Mouse (Mus musculus) intestine, embryonic 16.5 days (tissue): ENCODE measurements at regions not wholly inside any gene's neighbourhood (a gene's known extent, or its start where the extent isn't known, plus 50 kb on each side); places are given as distances from the start of the nearest gene placed in this dataset.

Source experiments
- ATAC-seq: fragments of 200-750 bp; cut with Nextera tagmentation; 2 replicates; pipeline ENCODE4 v1.8.0; 2017; ENCODE audit warnings: moderate TSS enrichment, moderate library complexity
- H3K27ac ChIP-seq: fragments of 300-500 bp; sonication (generic); 2 replicates; pipeline ENCODE4 v1.5.1; 2014; ENCODE audit warnings: mild to moderate bottlenecking, low read length
- H3K27me3 ChIP-seq: fragments of 300-500 bp; sonication (generic); replicated peaks from 2 replicates; pipeline ENCODE4 v1.6.1; 2014; ENCODE audit warnings: low read length, control low read depth, mixed read lengths; ENCODE audit not compliant: control insufficient read depth, insufficient read depth
- H3K36me3 ChIP-seq: fragments of 300-500 bp; sonication (generic); 2 replicates; pipeline ENCODE4 v1.6.1; 2014; ENCODE audit warnings: low read length, control low read depth; ENCODE audit not compliant: control insufficient read depth, insufficient read depth
- H3K4me1 ChIP-seq: fragments of 300-500 bp; sonication (generic); 2 replicates; pipeline ENCODE4 v1.6.1; 2014; ENCODE audit warnings: low read length, control low read depth, mixed read lengths; ENCODE audit not compliant: control insufficient read depth, insufficient read depth
- H3K4me2 ChIP-seq: fragments of 300-500 bp; sonication (generic); 2 replicates; pipeline ENCODE4 v1.6.1; 2014; ENCODE audit warnings: low read depth, low read length, control low read depth
- H3K4me3 ChIP-seq: fragments of 300-500 bp; sonication (generic); 2 replicates; pipeline ENCODE4 v1.5.1; 2014; ENCODE audit warnings: mild to moderate bottlenecking, low read length
- H3K9ac ChIP-seq: fragments of 300-500 bp; sonication (generic); 2 replicates; pipeline ENCODE4 v1.6.1; 2014; ENCODE audit warnings: low read depth, low read length
- H3K9me3 ChIP-seq: fragments of 300-500 bp; sonication (generic); 2 replicates; pipeline ENCODE4 v1.6.1; 2016; ENCODE audit warnings: low read length, control low read depth; ENCODE audit not compliant: control insufficient read depth
- WGBS: fragments of 180-500 bp; shearing (Covaris S2); extraction: QIAGEN DNeasy Blood & Tissue Kit; methylation state at CpG from one replicate; pipeline ENCODE4 v1.1.7; 2014; 5-methylcytosine and 5-hydroxymethylcytosine counted together

DNA sequence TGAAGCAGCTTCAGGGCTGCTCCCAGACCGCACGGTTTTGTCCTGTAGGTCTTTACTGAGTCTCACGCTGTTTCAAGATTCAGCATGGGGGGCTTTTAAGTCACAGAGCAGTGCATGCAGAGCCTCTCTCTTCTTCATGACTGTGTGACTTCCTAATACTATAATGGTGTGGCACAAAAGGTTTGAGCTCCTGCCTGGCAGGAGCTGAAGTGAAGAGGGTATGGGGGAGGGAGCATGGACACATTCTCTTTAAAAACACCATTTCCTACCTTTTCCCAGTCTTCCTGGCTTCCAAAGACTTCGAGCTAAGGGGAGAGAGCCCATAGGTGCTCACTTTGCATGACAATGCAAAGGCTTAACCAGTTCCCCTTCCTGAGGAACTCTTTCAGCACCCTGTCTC lies 934.9 kb upstream of the Gm5150 start:
- 19% methylated on average over 4 of the region's 4 CpGs for WGBS
- no peak for ATAC-seq
- Histone ChIP-seq H3K4me2 (no peak overlapping the region), H3K4me1 (no peaks in the 10 kb centered on the region), H3K9me3 (no peaks in the 10 kb centered on the region), H3K27ac (no peak overlapping the region), H3K9ac (no peak overlapping the region), H3K36me3 (no peaks in the 10 kb centered on the region), H3K27me3 (no peaks in the 10 kb centered on the region), H3K4me3 (no peak overlapping the region)

DNA sequence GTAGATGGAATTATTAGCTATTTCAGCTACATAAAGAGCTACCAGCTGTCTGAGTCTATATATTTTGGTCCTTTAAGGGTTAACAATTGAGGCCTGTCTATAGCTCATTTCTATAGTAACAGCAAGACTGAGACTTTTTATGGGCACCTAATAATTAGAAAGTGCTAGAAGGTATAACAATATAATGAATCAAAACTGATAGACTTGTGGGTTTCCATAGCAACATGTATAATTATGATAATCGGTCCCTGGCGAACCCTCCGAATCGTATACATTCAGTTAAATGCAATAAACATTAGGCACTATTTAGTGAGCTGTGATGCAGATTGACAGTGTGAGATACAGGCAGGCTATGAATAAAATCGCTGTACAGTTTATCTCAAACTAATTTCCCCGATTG lies 933.3 kb upstream of the Gm5150 start:
- H3K27ac ChIP-seq = no peak overlapping the region
- H3K36me3 ChIP-seq = no peaks in the 10 kb centered on the region
- no peaks in the 10 kb centered on the region for H3K27me3 ChIP-seq
- no peak overlapping the region for H3K9ac ChIP-seq
- no peak for ATAC-seq
- no peaks in the 10 kb centered on the region for H3K9me3 ChIP-seq
- H3K4me2 ChIP-seq = no peak overlapping the region
- 85% methylated on average over 6 of the region's 6 CpGs for WGBS
- H3K4me3 ChIP-seq = no peak overlapping the region
- no peaks in the 10 kb centered on the region for H3K4me1 ChIP-seq

DNA sequence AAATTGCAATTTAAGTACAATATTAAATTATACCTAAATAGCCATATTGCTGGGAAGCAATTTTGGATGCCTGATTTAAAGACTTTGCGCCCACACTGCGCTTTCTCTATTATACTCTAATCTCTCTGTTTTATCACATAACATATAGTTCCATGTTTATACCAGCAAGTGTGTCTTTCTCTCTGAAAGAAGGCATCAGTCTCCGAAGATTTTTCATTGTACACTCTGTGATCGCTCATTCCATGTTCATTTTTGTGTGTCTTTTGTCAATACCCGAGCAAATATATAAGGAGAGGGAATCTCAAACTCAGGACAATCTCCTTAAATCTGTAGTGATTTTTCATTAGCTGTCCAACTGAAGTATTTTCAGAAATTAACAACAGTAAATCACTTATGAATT lies 932.9 kb upstream of the Gm5150 start:
- no peak for ATAC-seq
- H3K36me3 ChIP-seq = no peaks in the 10 kb centered on the region
- H3K27me3 ChIP-seq = no peaks in the 10 kb centered on the region
- H3K27ac ChIP-seq = no peak overlapping the region
- no peak overlapping the region for H3K4me2 ChIP-seq
- no peaks in the 10 kb centered on the region for H3K4me1 ChIP-seq
- no peak overlapping the region for H3K4me3 ChIP-seq
- H3K9me3 ChIP-seq = no peaks in the 10 kb centered on the region
- no peak overlapping the region for H3K9ac ChIP-seq
- 84% methylated on average over 5 of the region's 5 CpGs for WGBS

DNA sequence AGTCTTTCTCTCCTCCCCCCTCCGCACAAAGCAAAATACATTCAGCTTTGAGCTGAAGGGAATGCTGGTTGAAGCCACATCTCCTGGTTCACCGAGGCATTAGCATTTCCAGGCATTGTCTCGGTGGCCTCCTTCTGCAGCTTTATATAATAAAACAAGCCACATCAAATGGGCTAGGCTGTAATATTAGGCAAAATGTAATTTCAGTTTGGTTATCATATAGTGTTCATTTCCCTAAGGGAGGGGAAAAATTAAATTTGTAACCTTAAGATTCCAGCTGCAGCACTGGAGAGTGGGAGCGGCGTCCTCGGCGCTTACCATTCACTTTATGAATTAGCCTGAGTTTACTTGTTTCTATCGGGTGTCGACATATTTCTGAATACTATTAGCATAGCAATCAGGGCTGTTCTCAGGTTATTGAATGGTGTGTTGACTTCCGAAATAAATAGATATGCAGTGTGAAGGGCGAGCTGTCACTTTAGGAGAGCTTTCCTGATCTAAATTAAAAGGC lies 932.3 kb upstream of the Gm5150 start:
- no peaks in the 10 kb centered on the region for H3K9me3 ChIP-seq
- WGBS = 69% methylated on average over 11 of the region's 11 CpGs
- no peak overlapping the region for H3K4me3 ChIP-seq
- no peak for ATAC-seq
- no peak overlapping the region for H3K4me2 ChIP-seq
- no peak overlapping the region for H3K9ac ChIP-seq
- no peaks in the 10 kb centered on the region for H3K36me3 ChIP-seq
- no peaks in the 10 kb centered on the region for H3K27me3 ChIP-seq
- no peak overlapping the region for H3K27ac ChIP-seq
- H3K4me1 ChIP-seq = no peaks in the 10 kb centered on the region

DNA sequence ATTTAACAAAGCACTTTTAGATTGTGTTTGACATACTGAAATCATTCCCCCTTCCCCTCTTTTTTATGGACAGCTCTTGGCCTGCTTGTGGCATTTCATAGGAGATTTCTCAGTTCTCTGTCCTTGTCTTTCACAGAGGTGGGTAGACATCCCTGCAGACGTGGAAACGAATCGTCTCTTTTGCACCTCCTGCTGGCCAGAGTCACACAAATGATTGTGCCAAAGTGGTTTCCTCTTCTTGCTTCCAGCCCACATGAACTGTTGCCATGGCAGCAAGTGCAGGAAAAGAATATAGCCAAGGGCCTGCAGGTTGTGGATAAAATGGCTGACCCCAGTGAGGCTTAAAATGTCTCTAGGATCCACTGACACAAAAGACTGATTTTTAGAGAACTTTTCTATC lies 924.1 kb upstream of the Gm5150 start:
- Histone ChIP-seq H3K4me2 (no peak overlapping the region), H3K36me3 (no peaks in the 10 kb centered on the region), H3K4me1 (no peaks in the 10 kb centered on the region), H3K9ac (no peak overlapping the region), H3K9me3 (no peaks in the 10 kb centered on the region), H3K27me3 (no peaks in the 10 kb centered on the region), H3K27ac (no peak overlapping the region), H3K4me3 (no peak overlapping the region)
- 70% methylated on average over 3 of the region's 3 CpGs for WGBS
- no peak for ATAC-seq

DNA sequence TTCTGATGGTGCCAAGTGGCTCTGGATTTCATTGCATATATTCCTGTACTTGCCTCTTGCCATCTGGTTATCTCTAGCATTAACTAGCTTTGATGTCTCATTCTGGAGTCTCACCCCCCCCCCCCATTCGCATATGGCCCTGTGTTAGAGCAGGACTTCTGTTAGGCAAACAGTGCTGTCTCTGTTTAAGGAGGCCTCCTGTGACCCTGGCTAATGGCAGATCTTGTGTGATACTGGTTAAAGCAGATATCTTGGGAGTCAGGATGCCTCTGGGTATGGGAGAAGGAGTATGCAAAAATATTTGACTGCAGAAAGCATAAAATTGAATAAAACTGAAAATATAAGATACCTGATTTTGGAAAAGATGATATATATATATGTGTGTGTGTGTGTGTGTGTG lies 923.6 kb upstream of the Gm5150 start:
- Histone ChIP-seq H3K9ac (no peak overlapping the region), H3K4me3 (no peak overlapping the region), H3K27ac (no peak overlapping the region), H3K4me2 (no peak overlapping the region), H3K9me3 (no peaks in the 10 kb centered on the region), H3K4me1 (no peaks in the 10 kb centered on the region), H3K27me3 (no peaks in the 10 kb centered on the region), H3K36me3 (no peaks in the 10 kb centered on the region)
- WGBS = 60% methylated on average over 1 of the region's 1 CpGs
- ATAC-seq = no peak

DNA sequence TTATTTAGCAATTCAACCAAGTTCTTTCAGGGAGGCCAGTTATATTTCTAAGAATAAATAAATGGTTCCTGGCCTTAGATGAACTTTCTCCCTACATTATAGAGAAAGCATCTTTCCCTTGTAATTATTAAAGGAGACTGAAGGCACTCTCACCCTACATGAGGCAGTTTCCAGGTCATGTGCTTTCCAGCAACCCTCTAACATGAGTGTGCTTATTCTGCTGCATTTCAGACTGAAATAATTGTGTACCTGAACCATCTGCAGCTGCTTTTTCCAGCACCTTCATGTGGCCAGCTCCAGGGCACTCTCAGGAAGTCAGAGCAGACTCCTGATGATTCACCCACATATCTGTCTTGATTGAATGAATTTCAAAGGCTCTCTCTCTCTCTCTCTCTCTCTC lies 917.8 kb upstream of the Gm5150 start:
- H3K9ac ChIP-seq = no peak overlapping the region
- no peak for ATAC-seq

DNA sequence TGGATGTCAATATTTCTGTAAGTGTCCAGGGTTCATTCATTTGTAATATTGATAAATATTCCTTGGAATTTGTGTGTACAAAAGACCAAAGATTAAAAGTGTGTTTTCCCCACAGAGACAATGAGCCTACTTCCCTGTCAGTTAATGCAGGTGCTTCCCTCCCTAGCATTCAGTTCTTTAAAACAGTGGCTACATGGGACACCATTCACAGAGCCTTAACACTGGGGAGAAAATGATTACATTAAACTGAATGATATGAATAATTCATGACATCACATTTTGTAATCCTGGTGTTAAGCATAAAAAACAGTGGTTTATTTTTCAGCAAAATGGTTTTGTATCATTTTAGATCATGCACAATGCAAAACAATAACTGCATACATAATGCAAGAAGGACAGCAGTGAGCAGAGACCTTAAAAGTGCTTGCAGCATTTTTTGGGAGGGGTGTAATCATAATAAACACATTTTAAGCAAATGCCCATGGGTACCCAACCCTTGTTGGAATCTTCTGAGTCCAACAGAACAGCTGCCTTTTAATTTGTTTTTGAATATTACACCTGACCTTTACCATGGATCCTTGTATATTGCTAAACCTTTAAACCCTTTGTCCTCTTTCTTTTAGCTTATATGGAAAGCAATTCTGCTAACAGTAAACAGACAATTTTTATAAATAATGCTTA lies 917.1 kb upstream of the Gm5150 start:
- ATAC-seq = no peak
- no peak overlapping the region for H3K4me2 ChIP-seq
- no peaks in the 10 kb centered on the region for H3K27me3 ChIP-seq
- no peaks in the 10 kb centered on the region for H3K36me3 ChIP-seq
- no peaks in the 10 kb centered on the region for H3K4me1 ChIP-seq
- H3K9ac ChIP-seq = no peak overlapping the region
- H3K27ac ChIP-seq = no peak overlapping the region
- no peaks in the 10 kb centered on the region for H3K9me3 ChIP-seq
- no peak overlapping the region for H3K4me3 ChIP-seq

More for the DNA sequence above, 917.8 kb upstream of the Gm5150 start:
- Histone ChIP-seq H3K4me1 (no peaks in the 10 kb centered on the region), H3K9me3 (no peaks in the 10 kb centered on the region), H3K36me3 (no peaks in the 10 kb centered on the region), H3K27ac (no peak overlapping the region), H3K27me3 (no peaks in the 10 kb centered on the region), H3K4me2 (no peak overlapping the region), H3K4me3 (no peak overlapping the region)

DNA sequence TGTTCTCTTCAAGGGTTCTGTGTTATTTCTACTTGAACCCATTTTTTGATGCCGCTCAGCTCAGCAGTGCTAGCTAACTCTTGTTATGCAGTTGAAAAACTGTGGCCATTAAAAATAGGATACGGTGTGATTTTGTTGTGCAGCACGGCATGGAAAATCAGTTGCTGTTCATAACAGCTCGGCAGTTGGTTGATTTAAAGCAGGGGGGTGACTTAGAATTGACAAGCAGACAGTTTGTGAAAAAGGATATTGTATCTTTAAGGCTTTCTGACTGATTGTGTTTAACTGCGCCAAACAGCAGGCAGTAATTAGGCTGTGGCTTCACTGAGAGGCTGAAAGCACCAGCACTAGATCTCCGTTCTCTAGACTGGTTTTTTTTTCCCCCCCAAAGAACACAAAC lies 915.1 kb upstream of the Gm5150 start:
- no peak overlapping the region for H3K4me2 ChIP-seq
- H3K9ac ChIP-seq = no peak overlapping the region
- 67% methylated on average over 6 of the region's 6 CpGs for WGBS
- no peaks in the 10 kb centered on the region for H3K36me3 ChIP-seq
- no peak for ATAC-seq
- no peaks in the 10 kb centered on the region for H3K27me3 ChIP-seq
- H3K4me3 ChIP-seq = no peak overlapping the region
- no peaks in the 10 kb centered on the region for H3K4me1 ChIP-seq
- H3K9me3 ChIP-seq = no peaks in the 10 kb centered on the region
- no peak overlapping the region for H3K27ac ChIP-seq

DNA sequence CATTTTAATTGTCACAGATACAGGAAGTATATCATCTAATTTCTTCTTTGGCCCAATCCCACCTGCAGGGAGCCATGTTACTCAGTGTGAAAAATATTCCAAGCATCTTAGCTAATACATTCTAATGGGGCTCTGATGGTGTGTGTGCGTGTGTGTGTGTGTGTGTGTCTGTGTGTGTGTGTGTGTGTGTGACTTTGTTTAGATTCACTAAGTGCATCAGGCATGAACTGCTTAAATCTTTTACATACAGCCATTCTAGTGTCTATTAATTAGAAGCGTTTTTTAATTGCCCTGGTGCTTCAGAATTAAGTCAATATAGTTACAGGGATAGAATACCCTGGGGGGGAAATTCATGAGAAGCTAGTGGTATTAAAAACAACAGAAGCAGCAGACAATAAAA lies 912.1 kb upstream of the Gm5150 start:
- ATAC-seq = no peak
- Histone ChIP-seq H3K36me3 (no peaks in the 10 kb centered on the region), H3K9ac (no peak overlapping the region), H3K4me2 (no peak overlapping the region), H3K9me3 (no peaks in the 10 kb centered on the region), H3K27ac (no peak overlapping the region), H3K27me3 (no peaks in the 10 kb centered on the region), H3K4me1 (no peaks in the 10 kb centered on the region), H3K4me3 (no peak overlapping the region)
- WGBS = 77% methylated on average over 2 of the region's 2 CpGs
